Mouse (Mus musculus): Measurements from ENCODE around the gene Rnf224. TPM values are rescaled to one million over a fixed set of nuclear protein-coding genes. Genes with fewer than 3 reads are reported as not detected.

Rnf224 gene
- polyA plus RNA-seq, 1 experiment, result not detected

GRCm38 (mm10) chr2:25267746-25268309, 31.2 kb upstream of the Rnf224 start:
- H3K4me1 ChIP-seq (ENCODE audit: control insufficient read depth, insufficient read depth, low read length), result peaks cover 38% of the 10 kb centered on the region
- 24% methylated on average over 4 of the region's 4 CpGs for WGBS
- H3K4me3 ChIP-seq (replicated peaks; ENCODE audit: insufficient read depth, low read depth, low read length), result peak overlapping the region; percentile 63
- TF ChIP-seq CTCF (IDR thresholded peaks at IDR 0.05; ENCODE audit: borderline replicate concordance, insufficient read depth, low read depth, low read length) (no peak), POLR2A (IDR thresholded peaks at IDR 0.05; ENCODE audit: borderline replicate concordance, insufficient read depth, low read length) (no peak)
- DNase-seq, result peak in 1 of 2 experiments; percentile 46
- H3K27me3 ChIP-seq (ENCODE audit: control insufficient read depth, insufficient read depth, low read length), result no peaks in the 10 kb centered on the region
- H3K27ac ChIP-seq (ENCODE audit: insufficient read depth, low read length), result peak overlapping the region; percentile 96

- TF ChIP-seq POLR2A (IDR thresholded peaks at IDR 0.05; ENCODE audit: borderline replicate concordance, insufficient read depth, low read length), result no peak
- TF ChIP-seq CTCF (IDR thresholded peaks at IDR 0.05; ENCODE audit: borderline replicate concordance, insufficient read depth, low read depth, low read length), result no peak
- Histone ChIP-seq H3K4me3 (replicated peaks; ENCODE audit: insufficient read depth, low read depth, low read length) (peak overlapping the region; percentile 63), H3K27ac (ENCODE audit: insufficient read depth, low read length) (peak overlapping the region; percentile 96), H3K4me1 (ENCODE audit: control insufficient read depth, insufficient read depth, low read length) (peaks cover 38% of the 10 kb centered on the region), H3K27me3 (ENCODE audit: control insufficient read depth, insufficient read depth, low read length) (no peaks in the 10 kb centered on the region)
- peak; percentile 51 to 59 for DNase-seq
Observed at GRCm38 (mm10) chr2:25267241-25267640, 30.7 kb upstream of the Rnf224 start.

DNA sequence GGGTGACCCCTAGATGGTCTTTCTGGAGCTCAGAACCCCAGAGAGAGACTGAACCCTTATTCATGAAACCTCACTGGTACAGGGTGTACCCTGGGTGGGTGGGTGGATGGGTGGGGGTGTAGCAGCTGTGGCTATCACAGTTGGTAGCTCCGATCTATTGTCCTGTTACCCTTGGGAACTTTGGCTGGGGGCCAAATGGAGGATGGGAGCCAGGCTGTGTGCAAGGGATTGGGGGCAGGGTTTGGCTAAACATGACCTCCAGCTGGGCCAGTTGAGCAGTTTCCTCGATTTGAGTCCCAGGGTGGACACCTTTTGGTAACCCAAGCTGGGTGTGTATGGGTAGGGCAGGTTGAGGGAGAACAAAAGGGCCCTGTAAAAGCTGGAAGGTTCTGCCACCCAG, 30.1 kb upstream of the Rnf224 start:
- H3K4me1 ChIP-seq (ENCODE audit: control insufficient read depth, insufficient read depth, low read length), result peaks cover 38% of the 10 kb centered on the region
- TF ChIP-seq POLR2A (IDR thresholded peaks at IDR 0.05; ENCODE audit: borderline replicate concordance, insufficient read depth, low read length), result no peak
- TF ChIP-seq CTCF (IDR thresholded peaks at IDR 0.05; ENCODE audit: borderline replicate concordance, insufficient read depth, low read depth, low read length), result no peak
- H3K27ac ChIP-seq (ENCODE audit: insufficient read depth, low read length), result peak overlapping the region; percentile 96
- WGBS, result 2% methylated on average over 2 of the region's 2 CpGs
- DNase-seq, result peak; percentile 80 to 81
- peak overlapping the region; percentile 63 for H3K4me3 ChIP-seq (replicated peaks; ENCODE audit: insufficient read depth, low read depth, low read length)
- no peaks in the 10 kb centered on the region for H3K27me3 ChIP-seq (ENCODE audit: control insufficient read depth, insufficient read depth, low read length)

DNA sequence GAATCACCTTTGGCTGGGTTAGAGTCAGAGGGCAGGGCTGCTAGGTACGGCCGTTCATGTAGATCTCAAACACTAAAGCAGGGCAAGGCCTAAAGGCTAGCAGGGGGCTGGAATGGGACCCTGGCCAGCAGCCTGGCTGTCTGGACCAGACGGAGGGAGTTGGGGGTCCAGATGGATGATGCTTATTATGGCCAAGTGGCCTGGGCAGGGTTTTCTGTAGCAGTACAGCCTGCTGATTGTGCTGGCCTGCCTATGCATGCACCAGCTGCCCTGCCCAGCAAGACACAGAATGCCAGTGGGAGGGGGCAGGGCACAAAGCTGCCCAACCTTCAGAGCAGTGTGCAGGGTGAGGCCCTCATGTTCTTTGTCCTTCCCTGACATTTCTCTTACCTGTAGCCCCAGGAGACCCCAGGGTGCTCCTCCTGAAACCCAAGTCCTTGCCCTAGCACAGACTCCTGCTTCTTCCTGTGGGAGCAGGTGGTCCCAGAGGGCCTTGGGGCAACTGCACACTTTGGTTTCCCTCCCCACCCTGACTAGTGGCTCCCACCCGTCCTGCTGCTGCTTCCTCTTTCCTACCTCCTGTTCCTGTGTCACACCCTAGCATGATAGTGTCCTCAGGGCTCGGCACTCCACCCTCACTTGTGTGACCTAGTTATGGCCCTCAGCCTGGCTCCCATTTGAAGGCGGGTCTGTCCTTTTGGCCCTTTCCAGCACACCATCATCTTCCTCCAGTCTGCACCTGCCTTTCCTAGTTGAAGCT, 29.5 kb upstream of the Rnf224 start:
- TF ChIP-seq CTCF (IDR thresholded peaks at IDR 0.05; ENCODE audit: borderline replicate concordance, insufficient read depth, low read depth, low read length), result no peak
- peak; percentile 34; the same call in 1 of the 2 replicates for TF ChIP-seq POLR2A (IDR thresholded peaks at IDR 0.05; ENCODE audit: borderline replicate concordance, insufficient read depth, low read length)
- Histone ChIP-seq H3K27ac (ENCODE audit: insufficient read depth, low read length) (peak overlapping the region; percentile 96), H3K27me3 (ENCODE audit: control insufficient read depth, insufficient read depth, low read length) (no peaks in the 10 kb centered on the region), H3K4me3 (replicated peaks; ENCODE audit: insufficient read depth, low read depth, low read length) (peak overlapping the region; percentile 91), H3K4me1 (ENCODE audit: control insufficient read depth, insufficient read depth, low read length) (peaks cover 35% of the 10 kb centered on the region)
- 4% methylated on average over 6 of the region's 6 CpGs for WGBS
- DNase-seq, result peak; percentile 97 to 99

DNA sequence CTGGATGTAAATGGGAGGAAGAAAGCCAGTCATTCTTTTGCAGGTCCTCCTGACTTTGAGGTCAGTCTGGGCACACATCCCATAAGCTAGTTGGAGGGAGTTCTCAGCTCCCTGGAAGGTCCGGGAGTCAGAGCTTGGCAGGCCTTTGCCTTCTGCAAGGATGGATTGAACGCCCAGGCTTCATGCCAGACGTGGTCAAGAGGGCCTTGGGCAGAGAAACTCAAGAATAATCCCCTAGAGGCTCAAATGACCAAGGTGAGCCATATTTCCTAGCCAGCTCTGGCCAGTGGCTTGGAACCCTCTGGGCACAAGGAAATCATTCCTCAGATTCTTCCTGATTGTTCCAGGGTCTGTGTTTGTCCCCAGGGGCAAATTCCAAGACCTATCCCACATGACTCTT, 28.3 kb upstream of the Rnf224 start:
- TF ChIP-seq CTCF (IDR thresholded peaks at IDR 0.05; ENCODE audit: borderline replicate concordance, insufficient read depth, low read depth, low read length), result no peak; the same call in 1 of the 2 replicates
- peak; percentile 48; the same call in 1 of the 2 replicates for TF ChIP-seq POLR2A (IDR thresholded peaks at IDR 0.05; ENCODE audit: borderline replicate concordance, insufficient read depth, low read length)
- WGBS, result 0% methylated on average over 3 of the region's 3 CpGs
- peak overlapping the region; percentile 96 for H3K27ac ChIP-seq (ENCODE audit: insufficient read depth, low read length)
- peak; percentile 89 to 95 for DNase-seq
- peaks cover 29% of the 10 kb centered on the region for H3K4me1 ChIP-seq (ENCODE audit: control insufficient read depth, insufficient read depth, low read length)
- no peaks in the 10 kb centered on the region for H3K27me3 ChIP-seq (ENCODE audit: control insufficient read depth, insufficient read depth, low read length)
- H3K4me3 ChIP-seq (replicated peaks; ENCODE audit: insufficient read depth, low read depth, low read length), result peak overlapping the region; percentile 91

GRCm38 (mm10) chr2:25264286-25264660, 27.7 kb upstream of the Rnf224 start:
- no peaks in the 10 kb centered on the region for H3K27me3 ChIP-seq (ENCODE audit: control insufficient read depth, insufficient read depth, low read length)
- TF ChIP-seq POLR2A (IDR thresholded peaks at IDR 0.05; ENCODE audit: borderline replicate concordance, insufficient read depth, low read length) (no peak), CTCF (IDR thresholded peaks at IDR 0.05; ENCODE audit: borderline replicate concordance, insufficient read depth, low read depth, low read length) (no peak)
- peaks cover 27% of the 10 kb centered on the region for H3K4me1 ChIP-seq (ENCODE audit: control insufficient read depth, insufficient read depth, low read length)
- WGBS, result 8% methylated on average over 5 of the region's 5 CpGs
- peak overlapping the region; percentile 91 for H3K4me3 ChIP-seq (replicated peaks; ENCODE audit: insufficient read depth, low read depth, low read length)
- no peak for DNase-seq
- H3K27ac ChIP-seq (ENCODE audit: insufficient read depth, low read length), result peak overlapping the region; percentile 96

DNA sequence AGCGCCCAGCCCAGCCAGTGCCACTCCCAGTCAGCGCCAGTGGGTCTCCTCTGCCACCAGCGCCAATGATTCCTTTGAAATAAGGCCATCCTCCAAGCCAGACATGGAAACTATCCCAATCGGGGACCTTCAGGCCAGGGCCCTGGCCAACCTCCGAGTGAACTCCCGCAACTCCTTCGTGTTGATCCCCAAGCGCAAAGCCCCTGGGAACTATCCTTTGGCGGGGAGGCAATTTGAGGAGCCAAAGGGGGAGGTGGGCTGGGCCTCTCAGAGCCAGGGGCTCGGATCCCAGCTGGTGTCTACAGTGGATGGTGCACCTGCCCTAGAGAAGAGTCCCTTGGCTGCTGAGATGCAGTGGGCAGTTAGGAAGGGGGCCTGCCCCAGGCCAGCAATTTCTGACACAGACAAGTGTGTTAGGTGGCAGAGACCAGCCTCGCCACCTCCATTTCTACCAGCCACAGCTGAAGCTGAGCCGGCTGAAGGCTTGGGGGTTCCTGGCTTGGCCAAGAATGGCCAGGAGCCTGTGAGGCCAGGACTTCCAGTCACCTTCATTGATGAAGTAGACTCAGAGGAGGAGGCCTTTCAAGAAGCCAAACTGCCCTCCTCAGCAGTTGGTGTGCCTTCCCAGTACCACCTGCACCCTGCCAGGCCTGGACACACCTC, 27.2 kb upstream of the Rnf224 start:
- DNase-seq, result no peak
- 2% methylated on average over 12 of the region's 12 CpGs for WGBS
- TF ChIP-seq CTCF (IDR thresholded peaks at IDR 0.05; ENCODE audit: borderline replicate concordance, insufficient read depth, low read depth, low read length) (no peak), POLR2A (IDR thresholded peaks at IDR 0.05; ENCODE audit: borderline replicate concordance, insufficient read depth, low read length) (no peak)
- Histone ChIP-seq H3K4me3 (replicated peaks; ENCODE audit: insufficient read depth, low read depth, low read length) (peak overlapping the region; percentile 91), H3K27me3 (ENCODE audit: control insufficient read depth, insufficient read depth, low read length) (no peaks in the 10 kb centered on the region), H3K4me1 (ENCODE audit: control insufficient read depth, insufficient read depth, low read length) (peaks cover 22% of the 10 kb centered on the region; the same call in 1 of the 2 replicates), H3K27ac (ENCODE audit: insufficient read depth, low read length) (peak overlapping the region; percentile 96)

Data from cerebellum, adult 2 months (tissue).